Mouse (Mus musculus) neural tube, embryonic 13.5 days (tissue): Measurements from ENCODE around the gene Rnf38. TPM values are rescaled to one million over a fixed set of nuclear protein-coding genes. Genes with fewer than 3 reads are reported as not detected.
A peak's percentile ranks its signal among the peaks of the same experiment; 100 is the strongest.

Experiments used
- ATAC-seq: fragments of 200-750 bp; cut with Nextera tagmentation; 2 replicates; pipeline ENCODE4 v1.8.0; 2017; ENCODE audit warnings: low read depth, mild to moderate bottlenecking, moderate TSS enrichment, moderate library complexity
- H3K27ac ChIP-seq: fragments of 300-500 bp; sonication (generic); replicated peaks from 2 replicates; pipeline ENCODE4 v1.5.1; 2015; ENCODE audit warnings: moderate library complexity, mild to moderate bottlenecking, inconsistent platforms
- H3K27me3 ChIP-seq: fragments of 300-500 bp; sonication (generic); 2 replicates; pipeline ENCODE4 v1.6.1; 2015; ENCODE audit warnings: mild to moderate bottlenecking, inconsistent platforms
- H3K36me3 ChIP-seq: fragments of 300-500 bp; sonication (generic); 2 replicates; pipeline ENCODE4 v1.6.1; 2015; ENCODE audit warnings: mild to moderate bottlenecking, inconsistent platforms
- H3K4me1 ChIP-seq: fragments of 300-500 bp; sonication (generic); replicated peaks from 2 replicates; pipeline ENCODE4 v1.6.1; 2015; ENCODE audit warnings: inconsistent platforms
- H3K4me2 ChIP-seq: fragments of 300-500 bp; sonication (generic); 2 replicates; pipeline ENCODE4 v1.6.1; 2015; ENCODE audit warnings: inconsistent platforms, mild to moderate bottlenecking, moderate library complexity
- H3K4me3 ChIP-seq: fragments of 300-500 bp; sonication (generic); 2 replicates; pipeline ENCODE4 v1.5.1; 2015; ENCODE audit warnings: mild to moderate bottlenecking, inconsistent platforms
- H3K9ac ChIP-seq: fragments of 300-500 bp; sonication (generic); 2 replicates; pipeline ENCODE4 v1.6.1; 2015; ENCODE audit warnings: moderate library complexity, mild to moderate bottlenecking, inconsistent platforms
- H3K9me3 ChIP-seq: fragments of 300-500 bp; sonication (generic); 2 replicates; pipeline ENCODE4 v1.6.1; 2016; ENCODE audit warnings: inconsistent platforms
- WGBS: fragments of 180-500 bp; shearing (Covaris S2); methylation state at CpG from one replicate; pipeline ENCODE4 v1.1.7; 2015; 5-methylcytosine and 5-hydroxymethylcytosine counted together
- polyA plus RNA-seq: library from polyadenylated mRNA; unstranded; fragments of >200 nt; fragmentation: Nextera tagmentation; extraction: Ambion mirVana; gene quantifications from 2 replicates; pipeline ENCODE4 v1.2.1, GENCODE M21; 2015

The Rnf38 gene
- polyA plus RNA-seq, 1 experiment from 2014 or later = 34.1 TPM

DNA sequence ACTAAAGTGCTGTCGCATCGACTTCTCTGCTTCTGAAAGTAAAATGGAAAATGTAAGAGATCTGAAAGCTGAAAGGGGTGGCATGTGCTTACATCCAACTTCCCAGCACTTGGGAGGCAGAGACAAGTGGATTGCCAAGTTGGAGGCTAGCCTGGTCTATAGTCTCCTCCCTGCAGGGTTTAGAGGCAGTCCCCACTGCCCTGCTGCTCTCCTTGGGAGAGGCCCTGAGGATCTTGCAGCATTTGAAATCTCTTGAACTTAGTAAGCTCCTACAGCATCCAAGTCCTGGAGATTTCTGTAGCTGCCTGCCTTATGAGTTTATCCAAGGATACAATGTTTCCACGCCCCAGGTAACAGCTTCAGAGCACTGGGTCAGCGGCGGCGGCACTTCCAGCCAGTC, 125.3 kb downstream of the Rnf38 start:
- H3K9me3 ChIP-seq = no peaks in the 10 kb centered on the region
- ATAC-seq = no peak
- 89% methylated on average over 6 of the region's 6 CpGs for WGBS
- H3K27ac ChIP-seq = no peak overlapping the region
- H3K4me2 ChIP-seq = no peak overlapping the region
- H3K4me1 ChIP-seq = peaks cover 34% of the 10 kb centered on the region
- H3K36me3 ChIP-seq = no peaks in the 10 kb centered on the region
- no peak overlapping the region for H3K4me3 ChIP-seq
- no peak overlapping the region for H3K9ac ChIP-seq
- H3K27me3 ChIP-seq = no peaks in the 10 kb centered on the region

DNA sequence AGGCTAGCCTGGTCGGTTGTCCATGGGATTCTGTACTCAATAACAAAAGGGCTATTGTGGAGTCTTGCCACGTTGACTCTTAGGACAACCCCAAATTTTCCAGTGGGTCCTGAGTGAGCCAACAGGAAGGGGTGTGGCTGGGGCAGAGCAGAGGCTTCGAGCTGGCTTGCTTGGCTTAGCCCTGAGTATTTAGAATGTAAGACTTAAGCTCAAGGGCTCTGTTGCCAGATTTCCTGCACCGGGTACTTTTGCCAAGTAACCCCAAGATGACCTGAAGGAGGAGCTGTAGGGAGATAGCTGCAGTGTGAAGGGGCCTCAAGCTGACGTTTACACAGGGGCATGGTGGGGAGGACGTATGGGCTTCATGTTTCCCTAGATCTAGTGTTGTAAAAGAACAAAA, 126.2 kb downstream of the Rnf38 start:
- Histone ChIP-seq H3K36me3 (no peaks in the 10 kb centered on the region), H3K9ac (no peak overlapping the region), H3K27ac (no peak overlapping the region), H3K4me3 (no peak overlapping the region), H3K9me3 (no peaks in the 10 kb centered on the region), H3K4me2 (0 out of 2 replicates have a peak overlapping the region, but pooled peaks have one; percentile 43), H3K4me1 (peaks cover 38% of the 10 kb centered on the region), H3K27me3 (no peaks in the 10 kb centered on the region)
- no peak for ATAC-seq
- 41% methylated on average over 6 of the region's 6 CpGs for WGBS

DNA sequence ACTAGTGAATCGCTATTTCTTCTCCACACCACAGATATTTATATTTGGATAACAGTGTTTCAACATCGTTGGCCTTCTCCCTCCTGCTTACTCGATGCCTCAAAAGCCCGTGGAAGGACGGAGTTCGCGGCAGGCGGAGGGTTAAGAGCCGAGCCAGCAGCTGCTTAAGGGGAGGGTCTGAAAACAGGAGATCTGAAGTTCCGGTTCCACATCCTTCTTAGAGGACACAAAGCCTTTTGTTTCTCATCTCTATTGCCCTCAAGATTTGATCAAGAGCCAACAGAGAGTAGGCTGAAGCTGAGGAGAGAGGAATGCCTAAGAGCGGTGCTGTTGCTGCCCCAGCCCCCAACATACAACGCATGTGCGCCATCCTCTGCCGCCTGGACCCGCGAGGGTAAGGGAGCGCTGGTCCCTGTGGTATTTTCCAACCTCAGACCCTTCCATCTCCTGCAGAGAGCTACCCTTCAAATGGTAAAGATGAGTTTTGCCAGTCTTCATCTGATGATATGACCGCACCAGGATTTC, 127.2 kb downstream of the Rnf38 start:
- Histone ChIP-seq H3K9me3 (no peaks in the 10 kb centered on the region), H3K4me2 (peak overlapping the region; percentile 43), H3K27ac (0 out of 2 replicates have a peak overlapping the region, but pooled peaks have one; percentile 23), H3K36me3 (no peaks in the 10 kb centered on the region), H3K4me3 (peak overlapping the region; percentile 25), H3K4me1 (peaks cover 38% of the 10 kb centered on the region), H3K9ac (no peak overlapping the region), H3K27me3 (no peaks in the 10 kb centered on the region)
- WGBS = 40% methylated on average over 18 of the region's 18 CpGs
- no peak for ATAC-seq

GRCm38 (mm10) chr4:44104195-44104917, 129.2 kb downstream of the Rnf38 start:
- Histone ChIP-seq H3K36me3 (no peaks in the 10 kb centered on the region), H3K27ac (no peak overlapping the region), H3K9ac (no peak overlapping the region), H3K27me3 (no peaks in the 10 kb centered on the region), H3K9me3 (no peaks in the 10 kb centered on the region), H3K4me1 (peaks cover 38% of the 10 kb centered on the region), H3K4me2 (no peak overlapping the region), H3K4me3 (no peak overlapping the region)
- no peak for ATAC-seq
- 41% methylated on average over 8 of the region's 8 CpGs for WGBS

GRCm38 (mm10) chr4:44103620-44104019, 130.0 kb downstream of the Rnf38 start:
- no peaks in the 10 kb centered on the region for H3K27me3 ChIP-seq
- H3K9ac ChIP-seq = no peak overlapping the region
- ATAC-seq = no peak
- no peak overlapping the region for H3K4me3 ChIP-seq
- no peaks in the 10 kb centered on the region for H3K36me3 ChIP-seq
- 78% methylated on average over 8 of the region's 8 CpGs for WGBS
- H3K27ac ChIP-seq = no peak overlapping the region
- peaks cover 38% of the 10 kb centered on the region for H3K4me1 ChIP-seq
- no peak overlapping the region for H3K4me2 ChIP-seq
- H3K9me3 ChIP-seq = no peaks in the 10 kb centered on the region

DNA sequence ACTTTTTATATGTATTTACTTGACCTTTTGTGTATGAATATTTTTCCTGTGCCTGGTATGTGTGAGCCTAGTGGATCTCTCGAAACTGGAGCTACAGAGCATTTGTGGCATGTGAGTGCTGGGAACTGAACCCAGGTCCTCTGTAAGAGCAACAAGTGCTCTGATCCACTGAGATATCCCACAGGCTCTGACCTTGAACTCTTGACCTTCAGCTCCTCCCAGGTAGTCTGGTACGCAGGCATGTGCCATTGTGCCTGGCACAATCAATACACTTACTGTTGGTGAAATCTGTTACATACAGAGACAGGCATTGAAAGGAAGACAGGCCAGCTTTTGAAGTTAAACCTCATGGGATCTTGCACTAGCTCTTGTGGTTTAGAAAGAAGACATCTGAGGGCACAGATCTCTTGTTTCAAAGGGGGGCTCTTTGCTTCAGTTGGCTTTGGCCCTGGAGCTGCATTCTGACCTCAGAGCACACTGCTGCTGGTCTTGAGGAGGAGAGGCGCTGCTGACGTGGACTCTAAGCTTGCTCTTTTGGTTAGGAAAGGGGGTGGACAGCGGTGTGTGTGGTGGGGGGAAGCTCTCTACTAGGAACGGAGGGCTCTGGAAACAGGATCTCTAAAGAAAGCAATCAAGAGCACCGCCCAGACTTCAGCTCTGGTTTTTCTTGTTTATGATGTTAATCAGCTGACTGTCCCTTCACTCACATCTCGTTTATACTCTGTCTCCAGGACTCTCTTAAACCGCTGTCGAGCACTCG, 135.8 kb downstream of the Rnf38 start:
- no peak overlapping the region for H3K4me2 ChIP-seq
- no peaks in the 10 kb centered on the region for H3K36me3 ChIP-seq
- 63% methylated on average over 11 of the region's 11 CpGs for WGBS
- no peak overlapping the region for H3K9ac ChIP-seq
- ATAC-seq = no peak
- no peaks in the 10 kb centered on the region for H3K27me3 ChIP-seq
- no peaks in the 10 kb centered on the region for H3K4me1 ChIP-seq
- no peak overlapping the region for H3K4me3 ChIP-seq
- H3K9me3 ChIP-seq = no peaks in the 10 kb centered on the region
- no peak overlapping the region for H3K27ac ChIP-seq

GRCm38 (mm10) chr4:44094475-44094874, 139.1 kb downstream of the Rnf38 start:
- no peaks in the 10 kb centered on the region for H3K9me3 ChIP-seq
- ATAC-seq = no peak
- H3K4me2 ChIP-seq = no peak overlapping the region
- WGBS = 88% methylated on average over 4 of the region's 4 CpGs
- H3K4me1 ChIP-seq = no peaks in the 10 kb centered on the region
- H3K9ac ChIP-seq = no peak overlapping the region
- no peak overlapping the region for H3K4me3 ChIP-seq
- no peak overlapping the region for H3K27ac ChIP-seq
- H3K36me3 ChIP-seq = no peaks in the 10 kb centered on the region
- no peaks in the 10 kb centered on the region for H3K27me3 ChIP-seq

DNA sequence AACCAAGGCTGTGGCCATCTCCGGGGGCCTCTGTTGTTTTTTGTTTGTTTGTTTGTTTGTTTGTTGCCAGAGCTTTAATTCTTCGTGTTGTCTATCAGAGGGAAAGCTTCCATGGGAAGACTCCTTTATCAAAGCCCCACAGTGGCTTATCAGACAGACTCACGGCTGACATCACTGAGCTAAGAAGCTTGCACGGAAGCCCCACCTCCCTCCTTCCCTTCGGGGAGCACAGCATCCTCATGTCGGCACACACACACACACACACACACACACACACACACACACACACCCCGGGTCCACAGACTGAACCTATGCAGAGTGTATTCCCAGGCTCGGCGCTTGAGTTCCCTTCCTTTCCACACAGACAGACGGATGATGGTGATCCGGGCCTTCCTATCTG, 141.2 kb downstream of the Rnf38 start:
- no peaks in the 10 kb centered on the region for H3K27me3 ChIP-seq
- no peaks in the 10 kb centered on the region for H3K4me1 ChIP-seq
- no peak overlapping the region for H3K27ac ChIP-seq
- no peaks in the 10 kb centered on the region for H3K36me3 ChIP-seq
- no peaks in the 10 kb centered on the region for H3K9me3 ChIP-seq
- H3K4me3 ChIP-seq = no peak overlapping the region
- no peak overlapping the region for H3K4me2 ChIP-seq
- H3K9ac ChIP-seq = no peak overlapping the region
- ATAC-seq = no peak
- WGBS = 87% methylated on average over 11 of the region's 11 CpGs

DNA sequence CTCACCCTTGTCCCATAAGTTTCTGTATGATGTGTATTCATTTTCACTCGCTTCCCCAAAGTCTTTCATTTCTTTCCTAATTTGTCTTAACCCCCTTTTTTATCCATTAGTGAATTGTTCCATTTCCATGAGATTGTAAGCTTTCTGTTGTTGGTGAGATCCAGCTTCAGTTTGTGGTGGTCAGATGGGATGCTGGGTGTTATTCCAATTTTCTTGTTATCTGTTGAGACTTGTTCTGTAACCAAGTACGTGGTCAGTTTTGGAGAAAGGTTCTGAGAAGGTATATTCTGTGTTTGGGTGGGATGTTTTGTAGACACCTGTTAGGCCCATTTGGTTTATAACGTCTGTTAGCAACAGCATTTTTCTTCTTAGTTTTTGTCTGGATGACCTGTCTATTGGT, 148.0 kb downstream of the Rnf38 start:
- H3K9me3 ChIP-seq = no peaks in the 10 kb centered on the region
- H3K4me1 ChIP-seq = 0 out of 2 replicates have a peak, but pooled peaks cover 3% of the 10 kb centered on the region
- H3K4me2 ChIP-seq = no peak overlapping the region
- no peak overlapping the region for H3K9ac ChIP-seq
- no peak overlapping the region for H3K4me3 ChIP-seq
- no peak overlapping the region for H3K27ac ChIP-seq
- no peaks in the 10 kb centered on the region for H3K36me3 ChIP-seq
- no peaks in the 10 kb centered on the region for H3K27me3 ChIP-seq
- WGBS = 93% methylated on average over 3 of the region's 3 CpGs
- ATAC-seq = no peak

DNA sequence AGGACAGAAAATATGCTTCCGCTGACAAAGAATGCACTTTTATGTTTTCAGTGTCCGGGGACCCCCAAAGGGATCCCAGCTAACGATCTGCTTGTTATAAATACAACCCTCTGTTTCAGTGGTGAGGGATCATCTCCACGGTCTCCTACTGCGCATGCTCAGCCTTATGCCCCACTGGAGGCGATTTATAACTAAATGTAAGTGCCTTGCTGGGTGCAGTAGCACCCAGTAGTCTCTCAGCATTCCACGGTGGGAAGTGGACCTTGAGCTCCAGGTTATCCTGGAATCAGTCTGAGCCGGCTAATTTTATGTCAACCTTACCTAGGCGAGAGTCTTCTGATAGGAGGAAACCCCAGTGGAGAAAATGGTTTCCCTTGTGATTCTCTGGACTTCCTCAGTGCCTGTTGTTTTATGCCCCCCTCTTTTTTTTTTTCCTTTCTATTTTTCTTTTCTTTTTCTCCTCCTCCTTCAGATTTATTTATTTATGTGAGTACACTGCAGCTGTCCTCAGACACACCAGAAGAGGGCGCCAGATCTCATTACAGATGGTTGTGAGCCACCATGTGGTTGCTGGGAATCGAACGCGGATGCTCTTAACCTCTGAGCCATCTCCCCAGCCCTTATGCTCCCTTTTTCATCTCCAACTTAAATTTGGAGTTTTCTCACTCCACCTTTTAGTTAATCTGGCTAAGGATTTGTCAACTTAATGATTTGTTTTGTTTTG, 148.8 kb downstream of the Rnf38 start:
- Histone ChIP-seq H3K27ac (no peak overlapping the region), H3K4me2 (peak overlapping the region; percentile 13; the same call in 1 of the 2 replicates), H3K4me1 (0 out of 2 replicates have a peak, but pooled peaks cover 3% of the 10 kb centered on the region), H3K36me3 (no peaks in the 10 kb centered on the region), H3K4me3 (no peak overlapping the region), H3K9me3 (no peaks in the 10 kb centered on the region), H3K27me3 (no peaks in the 10 kb centered on the region), H3K9ac (no peak overlapping the region)
- no peak for ATAC-seq
- WGBS = 79% methylated on average over 13 of the region's 13 CpGs

- Histone ChIP-seq H3K4me3 (no peak within 1 kb of the TSS), H3K9me3 (no peaks in the 10 kb centered on the region), H3K4me1 (0 out of 2 replicates have a peak, but pooled peaks cover 3% of the 10 kb centered on the region), H3K9ac (no peak within 1 kb of the TSS), H3K27me3 (no peaks in the 10 kb centered on the region), H3K4me2 (peak within 1 kb of the TSS; percentile 13; the same call in 1 of the 2 replicates), H3K27ac (no peak within 1 kb of the TSS), H3K36me3 (no peaks in the 10 kb centered on the region)
- WGBS = 18% methylated on average over 11 of the region's 11 CpGs
- no peak for ATAC-seq
These were observed 149.6 kb downstream of the Rnf38 start, which contains the start of gene Gne for GRCm38 (mm10) chr4:44083945-44084344. Gene Gne, minus strand, starts transcription at chr4:44084177.
